Mouse (Mus musculus) retina, postnatal 7 days (tissue): ENCODE results near the gene Ggt5.

ENCODE experiments used
- DNase-seq: peaks from one replicate; pipeline ENCODE4 v3.0.0-alpha.2; 2012; ENCODE audit warnings: low read depth, low spot score

Ggt5 gene

GRCm38 (mm10) chr10:75625920-75626319 is 36.8 kb downstream of the Ggt5 start:
- DNase-seq = no peak

DNA sequence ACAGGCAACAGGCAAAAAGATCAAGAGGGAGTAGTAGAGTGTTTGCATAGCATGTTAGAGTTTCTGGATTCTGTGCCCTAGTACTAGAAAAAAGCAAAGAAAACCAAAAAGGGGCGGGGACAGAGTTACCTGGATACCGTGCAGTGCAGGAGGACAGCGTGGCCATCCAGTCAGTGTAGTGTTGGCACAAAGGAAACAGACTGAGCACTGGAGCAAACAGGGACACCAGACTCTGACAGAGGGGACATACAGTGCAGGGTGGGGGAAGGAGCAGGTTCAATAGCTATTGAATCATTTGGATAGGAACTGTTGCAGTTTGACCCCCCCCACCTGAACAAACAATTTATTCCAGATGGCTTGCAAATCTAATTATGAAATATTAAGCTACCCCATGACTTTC is 37.9 kb downstream of the Ggt5 start:
- no peak for DNase-seq

- DNase-seq = no peak
Observed at GRCm38 (mm10) chr10:75627490-75627889, 38.4 kb downstream of the Ggt5 start.

DNA sequence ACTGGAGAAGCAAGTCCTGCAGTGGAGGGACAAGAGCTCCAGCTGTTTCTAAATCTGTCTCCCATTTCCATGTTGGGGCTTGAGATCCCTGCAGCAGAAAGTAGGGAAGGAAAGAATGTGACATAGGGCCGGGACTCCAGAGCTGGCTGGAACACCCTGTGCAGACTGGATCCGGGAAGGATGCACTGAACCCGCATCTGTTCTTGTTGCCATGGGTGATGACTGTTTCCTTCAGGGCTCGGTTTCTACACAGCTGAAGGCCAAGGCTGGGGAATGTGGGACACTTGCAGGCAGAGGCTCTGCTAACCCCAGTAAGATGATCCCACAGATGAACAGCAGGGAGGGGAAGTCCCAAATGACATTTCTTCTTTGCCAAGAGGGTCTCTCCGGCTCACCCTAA is 43.5 kb downstream of the Ggt5 start:
- DNase-seq = no peak

DNA sequence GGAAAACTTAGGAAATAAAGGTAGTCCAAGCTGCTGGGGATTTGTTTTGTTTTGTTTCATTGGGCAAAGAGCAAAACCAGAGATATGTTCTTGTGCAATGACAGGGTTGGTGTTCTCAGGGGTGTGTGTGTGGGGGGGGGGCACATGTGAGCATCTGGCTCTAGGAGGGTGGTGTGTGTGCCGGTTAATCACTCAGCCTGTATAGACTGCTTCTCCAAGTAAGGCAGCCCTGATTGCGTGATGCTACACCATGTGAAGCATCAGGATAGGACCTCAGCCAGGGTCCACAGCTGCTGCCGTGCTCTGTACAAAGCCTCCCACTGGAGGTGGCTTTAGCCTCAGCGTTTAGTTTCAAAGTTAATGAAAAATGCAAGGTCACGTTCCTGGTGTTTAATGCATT is 43.9 kb downstream of the Ggt5 start:
- no peak for DNase-seq

DNA sequence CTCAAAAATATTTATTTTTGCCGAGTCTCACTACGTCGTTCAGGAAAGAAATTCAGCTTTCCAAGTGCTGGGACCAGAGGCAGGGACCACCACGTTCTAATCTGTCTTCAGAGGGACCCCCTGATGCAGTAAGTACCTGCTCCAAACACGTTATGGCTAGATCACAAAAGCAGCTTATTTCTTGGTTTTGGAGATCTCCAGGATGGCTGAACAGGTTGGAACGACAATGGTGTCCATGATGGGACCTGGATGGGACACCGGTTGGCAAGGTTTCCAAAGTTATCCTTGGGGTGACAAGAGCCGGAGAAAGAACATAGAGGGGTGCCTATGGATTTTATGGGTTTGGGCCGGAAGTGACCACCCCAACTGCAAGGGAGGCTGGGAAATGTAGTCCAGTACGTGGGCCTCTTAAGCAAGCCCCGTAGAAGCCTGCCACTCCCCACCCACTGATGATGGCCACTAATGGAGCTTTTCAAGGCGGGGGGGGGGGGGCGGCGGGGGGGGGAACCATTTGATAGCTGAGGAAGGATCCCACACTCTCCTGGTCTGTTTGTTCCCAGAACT is 44.5 kb downstream of the Ggt5 start:
- no peak for DNase-seq

GRCm38 (mm10) chr10:75634610-75635009 is 45.5 kb downstream of the Ggt5 start:
- DNase-seq = no peak

DNA sequence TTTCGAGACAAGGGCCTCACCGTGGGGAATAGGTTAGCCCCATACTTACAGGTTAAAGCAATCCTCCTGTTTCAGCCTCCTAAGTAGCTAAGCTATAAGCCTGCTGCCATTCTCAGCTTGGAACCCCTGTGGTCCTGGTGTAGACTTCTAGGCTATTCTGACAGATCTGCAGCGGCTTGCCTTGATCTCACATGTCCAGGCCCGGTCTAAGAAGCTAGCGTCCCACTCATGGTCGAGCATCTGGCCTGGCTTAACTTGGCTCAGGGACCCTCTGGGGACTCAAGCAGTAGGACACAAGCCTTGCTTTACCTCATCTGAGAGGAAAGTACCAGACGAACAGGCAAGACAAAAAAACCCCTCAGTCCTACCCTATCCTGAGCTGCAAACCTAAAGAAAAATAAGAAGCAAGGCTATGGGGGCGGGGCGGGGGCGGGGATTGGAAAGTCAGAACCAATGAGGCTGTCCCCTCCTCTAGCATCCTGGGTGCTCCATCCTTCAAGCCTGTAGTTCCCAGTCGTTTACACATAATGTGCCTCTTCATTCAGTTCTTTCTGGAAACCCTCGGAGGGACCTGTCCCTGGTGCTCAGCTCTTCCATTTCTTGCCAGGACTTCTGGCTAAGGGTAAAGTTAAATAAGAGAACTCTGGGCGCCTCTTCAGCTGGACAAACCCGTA is 46.0 kb downstream of the Ggt5 start:
- no peak for DNase-seq

DNA sequence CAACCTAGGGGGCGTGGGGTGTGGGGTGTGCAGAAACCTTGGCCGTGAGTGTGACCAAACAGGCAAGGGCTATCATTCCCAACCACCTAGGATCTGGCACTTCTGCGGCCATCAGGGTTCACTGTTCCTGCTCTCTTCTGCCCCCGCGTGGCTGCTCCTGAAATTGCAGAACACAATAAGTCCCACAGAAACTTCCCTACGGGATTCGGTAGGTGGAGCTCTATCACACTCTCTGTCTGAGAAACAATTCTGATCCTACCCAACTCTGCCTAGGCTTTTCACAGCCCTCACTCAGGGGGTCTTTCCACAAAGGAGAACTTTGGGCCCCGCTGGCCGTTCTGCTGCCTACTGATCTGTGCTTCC is 46.5 kb downstream of the Ggt5 start:
- DNase-seq = peak; percentile 60

- no peak for DNase-seq
Observed at GRCm38 (mm10) chr10:75636084-75636786, 47.1 kb downstream of the Ggt5 start.

DNA sequence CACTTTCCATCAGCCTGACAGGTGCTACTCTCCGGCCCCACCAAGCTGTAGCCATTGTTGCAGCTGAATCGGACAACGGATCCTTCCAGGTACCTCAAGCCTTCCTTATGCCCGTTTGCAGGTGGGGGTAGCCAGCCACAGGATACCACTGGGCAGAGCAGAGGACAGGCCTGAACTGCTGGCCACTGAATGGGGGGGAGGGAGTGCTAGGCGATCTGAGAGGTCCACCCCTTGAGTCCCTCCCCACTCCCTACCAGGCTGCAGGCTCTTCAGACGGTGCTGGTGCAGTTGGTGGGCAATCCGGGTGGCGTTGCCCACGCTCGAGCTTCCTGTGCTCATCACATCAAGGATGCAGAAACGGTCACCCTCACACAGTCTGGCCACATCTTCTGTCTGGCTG is 48.6 kb downstream of the Ggt5 start:
- no peak for DNase-seq

GRCm38 (mm10) chr10:75641721-75642222 is 52.6 kb downstream of the Ggt5 start:
- DNase-seq = no peak

DNA sequence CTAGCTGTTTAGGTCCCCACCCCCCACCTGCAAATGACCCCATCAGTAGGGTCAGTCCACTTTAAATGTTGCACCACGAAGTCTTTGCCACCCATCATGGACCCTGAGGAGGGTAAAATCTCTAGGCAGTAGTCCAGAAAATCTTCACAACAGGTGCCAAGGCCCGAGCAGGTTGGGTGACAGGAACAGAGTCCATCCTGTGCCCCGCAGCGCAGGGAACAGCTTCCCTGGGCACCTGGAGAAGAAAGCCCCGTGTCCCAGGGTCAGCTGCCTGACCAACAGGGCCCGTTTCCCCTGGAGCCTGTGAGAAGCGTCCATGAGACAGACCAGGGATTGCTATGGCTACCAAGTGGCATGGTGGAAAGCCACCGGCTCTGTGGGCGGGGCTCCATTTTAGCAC is 53.3 kb downstream of the Ggt5 start:
- DNase-seq = no peak

- no peak for DNase-seq
Observed at GRCm38 (mm10) chr10:75642891-75643290, 53.8 kb downstream of the Ggt5 start.

DNA sequence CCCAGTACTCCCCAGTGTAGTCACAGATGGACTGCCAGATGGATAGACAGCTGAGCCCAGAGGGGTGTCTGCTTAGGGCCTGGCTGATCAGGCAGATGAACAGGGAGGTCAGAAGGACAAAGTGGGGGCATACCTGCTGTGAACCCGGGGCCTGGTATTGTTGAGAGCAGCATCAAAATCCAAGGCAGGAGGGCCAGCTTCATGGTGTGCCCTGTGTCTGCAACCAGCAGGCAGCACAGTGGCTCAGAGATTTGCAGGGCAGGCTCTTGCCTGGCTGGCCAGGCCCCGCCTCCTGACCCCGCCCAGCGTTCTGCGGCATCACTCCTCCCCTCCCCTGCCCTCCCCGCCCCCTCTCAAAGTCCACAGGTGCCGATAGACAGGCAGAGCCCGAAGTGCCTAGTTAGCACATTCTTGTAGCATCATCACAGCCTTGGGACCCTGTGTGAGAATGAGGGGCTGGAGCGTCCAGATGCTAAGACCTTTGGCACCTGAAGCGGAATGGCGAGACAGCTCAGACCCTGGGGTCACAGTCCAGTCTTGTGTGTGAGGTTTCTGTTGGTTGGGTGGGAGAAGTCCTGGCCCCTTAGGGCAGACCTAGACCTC is 54.7 kb downstream of the Ggt5 start, which contains the start of gene Susd2:
Gene Susd2 (minus strand): TSS at position 268 of the 603 bp plus-strand sequence.
- peak; percentile 37 for DNase-seq

DNA sequence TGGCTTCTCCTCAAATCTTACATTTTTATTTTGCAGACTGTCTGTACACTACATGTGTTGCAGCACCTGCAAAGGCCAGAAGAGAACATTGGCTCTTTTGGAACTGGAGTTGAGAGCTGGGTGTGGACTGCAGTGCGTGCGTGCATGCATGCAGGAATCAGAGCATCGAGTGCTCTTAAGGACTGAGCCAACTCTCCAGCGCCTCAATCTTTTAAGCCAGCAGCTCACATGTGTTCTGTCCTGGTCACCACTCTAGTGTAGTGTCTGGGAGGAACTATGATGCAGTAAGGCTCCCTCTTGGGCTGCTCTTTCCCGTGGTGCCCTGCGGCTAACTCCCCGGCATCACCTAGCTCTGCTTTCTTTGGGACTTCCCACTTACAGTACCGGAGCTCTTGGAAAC is 56.5 kb downstream of the Ggt5 start:
- no peak for DNase-seq

- no peak for DNase-seq
Observed at GRCm38 (mm10) chr10:75646406-75646805, 57.3 kb downstream of the Ggt5 start.

GRCm38 (mm10) chr10:75647362-75647761 is 58.2 kb downstream of the Ggt5 start:
- no peak for DNase-seq

- no peak for DNase-seq
Observed at GRCm38 (mm10) chr10:75648091-75648490, 59.0 kb downstream of the Ggt5 start.

- DNase-seq = no peak
Observed at GRCm38 (mm10) chr10:75649001-75649400, 59.9 kb downstream of the Ggt5 start.

DNA sequence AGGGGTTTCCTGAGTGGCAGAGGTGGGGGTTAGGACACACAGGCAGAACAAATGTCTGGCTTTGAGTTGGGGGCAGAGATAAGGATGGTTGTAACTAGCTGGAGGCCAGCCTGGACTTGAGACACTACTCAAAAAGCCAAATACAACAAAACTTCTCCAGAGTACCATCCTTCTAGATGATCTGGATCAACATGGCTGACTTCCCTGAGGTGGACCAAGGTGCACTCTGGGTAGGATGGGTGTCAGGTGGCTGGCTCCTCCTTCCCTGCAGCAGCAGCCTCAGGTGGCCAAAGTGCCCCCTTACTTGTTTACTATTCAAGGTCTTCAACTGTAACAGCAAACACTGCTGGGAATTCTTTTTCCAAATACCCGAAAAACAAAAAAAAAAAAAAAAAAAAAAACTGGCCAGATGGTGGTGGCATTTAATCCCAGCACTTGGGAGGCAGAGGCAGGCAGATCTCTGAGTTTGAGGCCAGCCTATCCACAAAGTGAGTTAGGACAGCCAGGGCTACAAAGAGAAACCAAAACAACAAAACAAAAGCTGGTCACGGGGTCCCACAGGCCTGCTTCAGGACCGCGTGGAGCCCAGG is 60.4 kb downstream of the Ggt5 start:
- DNase-seq = no peak

DNA sequence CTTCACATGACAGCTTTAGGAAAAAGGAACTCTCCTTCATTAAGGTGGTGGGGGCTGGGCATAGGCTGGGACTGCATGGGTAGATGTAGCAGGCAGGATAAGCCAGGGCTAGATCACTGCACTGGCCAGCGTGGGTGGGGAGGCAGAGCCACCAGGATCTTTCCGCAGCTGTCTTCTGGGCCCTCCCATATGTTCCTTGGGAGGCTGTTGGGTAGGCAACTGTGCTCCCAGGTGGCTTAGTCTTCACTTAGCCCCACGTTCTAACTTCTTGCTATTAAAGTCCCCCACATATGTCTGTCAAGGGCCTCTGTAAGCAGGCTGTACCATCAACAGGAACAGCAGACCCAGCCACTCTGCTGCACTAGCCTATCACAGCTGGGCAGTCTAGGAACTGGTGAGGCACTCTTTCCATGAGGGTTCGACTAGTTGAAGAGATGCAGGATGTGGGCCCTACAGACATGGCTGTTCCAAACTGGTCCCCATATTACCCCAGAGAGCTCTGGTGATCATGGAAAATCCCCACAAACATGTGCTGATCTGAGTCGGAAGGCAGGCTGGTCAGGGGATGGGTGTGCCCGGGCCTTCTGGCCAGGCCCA is 61.3 kb downstream of the Ggt5 start:
- DNase-seq = no peak
